Mouse (Mus musculus): ENCODE data around the gene Arsb. TPM values are rescaled to one million over a fixed set of nuclear protein-coding genes. Genes with fewer than 3 reads are reported as not detected.

Arsb gene
- polyA plus RNA-seq, 1 experiment from 2014 or later, result 7.0 TPM

DNA sequence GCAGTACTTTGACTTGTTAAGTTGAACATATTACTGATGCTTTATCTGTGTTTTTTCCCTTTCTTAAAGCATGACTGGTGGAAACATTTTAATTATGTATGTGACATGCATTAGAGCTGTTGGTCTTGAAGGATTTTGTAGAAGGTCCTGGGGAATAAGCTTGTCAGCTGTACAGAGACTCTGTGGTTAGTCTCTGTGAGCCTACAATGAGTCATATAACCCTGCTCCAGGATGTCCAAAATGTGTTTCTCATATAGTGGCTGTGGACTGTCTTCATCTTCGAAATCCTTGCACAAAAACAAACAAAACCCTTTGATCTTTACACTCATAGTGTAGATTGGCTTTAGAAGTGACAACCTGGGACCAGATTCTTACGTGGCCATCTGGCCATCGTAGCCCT, 110.7 kb downstream of the Arsb start:
- Histone ChIP-seq H3K4me1 (replicated peaks; ENCODE audit: control insufficient read depth, insufficient read depth, low read length) (no peaks in the 10 kb centered on the region), H3K27me3 (ENCODE audit: control insufficient read depth, insufficient read depth, low read length) (no peaks in the 10 kb centered on the region), H3K36me3 (ENCODE audit: control insufficient read depth, insufficient read depth, low read length) (no peaks in the 10 kb centered on the region), H3K9ac (ENCODE audit: low read depth, low read length) (no peak overlapping the region), H3K4me3 (ENCODE audit: low read depth, low read length) (no peak overlapping the region), H3K9me3 (ENCODE audit: control insufficient read depth, low read length) (no peaks in the 10 kb centered on the region), H3K27ac (ENCODE audit: low read depth, low read length) (no peak overlapping the region), H3K4me2 (replicated peaks; ENCODE audit: low read depth, low read length) (no peak overlapping the region)
- ATAC-seq (ENCODE audit: low FRiP score) (no peak), DNase-seq (ENCODE audit: low spot score) (no peak)
- WGBS, result 76% methylated on average over 3 of the region's 3 CpGs

DNA sequence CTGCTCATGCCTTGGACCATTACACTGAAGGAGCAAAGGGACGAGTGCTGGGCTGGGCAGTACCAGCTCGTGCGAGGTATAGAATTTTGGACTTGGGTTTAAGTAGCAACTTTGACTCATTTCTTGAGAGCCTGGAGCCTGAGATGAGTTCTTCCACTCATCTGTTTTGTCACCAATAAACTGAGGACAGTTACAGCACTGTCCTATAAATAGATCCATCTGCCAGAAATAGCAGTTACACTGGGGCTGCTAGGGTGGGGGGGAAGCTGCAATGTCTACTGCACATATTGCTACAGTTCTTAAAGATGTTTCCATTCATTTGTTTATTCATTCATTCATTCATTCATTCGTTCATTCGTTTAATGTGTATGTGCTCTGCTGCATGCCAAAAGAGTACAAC, 115.6 kb downstream of the Arsb start:
- no peak overlapping the region for H3K4me3 ChIP-seq (ENCODE audit: low read depth, low read length)
- no peak overlapping the region for H3K27ac ChIP-seq (ENCODE audit: low read depth, low read length)
- no peaks in the 10 kb centered on the region for H3K4me1 ChIP-seq (replicated peaks; ENCODE audit: control insufficient read depth, insufficient read depth, low read length)
- ATAC-seq (ENCODE audit: low FRiP score), result no peak
- no peaks in the 10 kb centered on the region for H3K36me3 ChIP-seq (ENCODE audit: control insufficient read depth, insufficient read depth, low read length)
- no peaks in the 10 kb centered on the region for H3K27me3 ChIP-seq (ENCODE audit: control insufficient read depth, insufficient read depth, low read length)
- no peaks in the 10 kb centered on the region for H3K9me3 ChIP-seq (ENCODE audit: control insufficient read depth, low read length)
- H3K4me2 ChIP-seq (replicated peaks; ENCODE audit: low read depth, low read length), result no peak overlapping the region
- WGBS, result 90% methylated on average over 5 of the region's 5 CpGs
- H3K9ac ChIP-seq (ENCODE audit: low read depth, low read length), result no peak overlapping the region
- DNase-seq (ENCODE audit: low spot score), result no peak

GRCm38 (mm10) chr13:93888196-93888595, 116.8 kb downstream of the Arsb start:
- Histone ChIP-seq H3K27ac (ENCODE audit: low read depth, low read length) (no peak overlapping the region), H3K36me3 (ENCODE audit: control insufficient read depth, insufficient read depth, low read length) (no peaks in the 10 kb centered on the region), H3K27me3 (ENCODE audit: control insufficient read depth, insufficient read depth, low read length) (no peaks in the 10 kb centered on the region), H3K9me3 (ENCODE audit: control insufficient read depth, low read length) (no peaks in the 10 kb centered on the region), H3K4me3 (ENCODE audit: low read depth, low read length) (no peak overlapping the region), H3K9ac (ENCODE audit: low read depth, low read length) (no peak overlapping the region), H3K4me1 (replicated peaks; ENCODE audit: control insufficient read depth, insufficient read depth, low read length) (no peaks in the 10 kb centered on the region), H3K4me2 (replicated peaks; ENCODE audit: low read depth, low read length) (no peak overlapping the region)
- no peak for DNase-seq (ENCODE audit: low spot score)
- 91% methylated on average over 2 of the region's 2 CpGs for WGBS
- ATAC-seq (ENCODE audit: low FRiP score), result no peak

DNA sequence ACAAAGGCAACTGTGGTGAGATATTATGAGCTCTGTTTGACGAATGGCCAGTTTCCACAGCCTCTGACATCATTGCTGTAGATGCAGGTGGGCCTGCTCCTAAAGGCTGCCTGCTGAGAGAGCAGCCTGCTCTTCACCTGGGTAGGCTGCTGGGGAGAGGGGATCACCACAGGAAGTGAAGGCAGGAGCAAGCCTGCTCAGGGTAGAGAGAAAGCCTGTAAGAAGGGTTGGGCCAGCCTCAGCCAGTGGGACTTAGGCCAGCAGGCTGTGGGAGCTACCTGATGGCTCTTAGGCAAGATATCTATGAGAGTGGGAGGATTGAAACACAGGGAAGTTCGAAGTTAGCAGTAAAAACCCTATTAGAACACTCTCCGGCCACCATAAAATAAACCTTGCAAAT, 117.5 kb downstream of the Arsb start:
- Histone ChIP-seq H3K9me3 (ENCODE audit: control insufficient read depth, low read length) (no peaks in the 10 kb centered on the region), H3K27ac (ENCODE audit: low read depth, low read length) (no peak overlapping the region), H3K27me3 (ENCODE audit: control insufficient read depth, insufficient read depth, low read length) (no peaks in the 10 kb centered on the region), H3K4me2 (replicated peaks; ENCODE audit: low read depth, low read length) (no peak overlapping the region), H3K36me3 (ENCODE audit: control insufficient read depth, insufficient read depth, low read length) (no peaks in the 10 kb centered on the region), H3K9ac (ENCODE audit: low read depth, low read length) (no peak overlapping the region), H3K4me1 (replicated peaks; ENCODE audit: control insufficient read depth, insufficient read depth, low read length) (no peaks in the 10 kb centered on the region), H3K4me3 (ENCODE audit: low read depth, low read length) (no peak overlapping the region)
- DNase-seq (ENCODE audit: low spot score) (no peak), ATAC-seq (ENCODE audit: low FRiP score) (no peak)
- 85% methylated on average over 3 of the region's 3 CpGs for WGBS

DNA sequence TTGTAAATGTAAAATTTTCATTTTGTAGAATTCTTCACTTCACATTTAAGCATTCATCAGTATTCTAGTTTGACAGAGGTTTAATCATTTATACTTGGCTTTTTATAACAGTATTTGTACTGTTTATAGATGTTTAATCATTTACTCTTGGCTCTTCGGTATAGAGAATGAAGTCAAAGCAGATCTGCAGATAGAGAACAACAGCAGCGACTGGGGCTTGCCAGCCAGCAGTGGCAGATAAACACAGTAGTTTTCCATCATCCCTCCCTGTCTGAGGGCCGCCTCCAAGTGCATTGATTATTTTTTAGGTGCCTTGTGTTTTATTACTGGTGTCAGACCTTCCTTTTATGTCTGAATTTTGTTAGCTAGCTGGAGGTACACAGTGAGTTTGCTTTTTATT, 118.6 kb downstream of the Arsb start:
- H3K36me3 ChIP-seq (ENCODE audit: control insufficient read depth, insufficient read depth, low read length), result no peaks in the 10 kb centered on the region
- no peaks in the 10 kb centered on the region for H3K4me1 ChIP-seq (replicated peaks; ENCODE audit: control insufficient read depth, insufficient read depth, low read length)
- no peak overlapping the region for H3K9ac ChIP-seq (ENCODE audit: low read depth, low read length)
- no peak overlapping the region for H3K4me2 ChIP-seq (replicated peaks; ENCODE audit: low read depth, low read length)
- no peak overlapping the region for H3K27ac ChIP-seq (ENCODE audit: low read depth, low read length)
- H3K9me3 ChIP-seq (ENCODE audit: control insufficient read depth, low read length), result no peaks in the 10 kb centered on the region
- no peak overlapping the region for H3K4me3 ChIP-seq (ENCODE audit: low read depth, low read length)
- WGBS, result 78% methylated on average over 3 of the region's 3 CpGs
- ATAC-seq (ENCODE audit: low FRiP score) (no peak), DNase-seq (ENCODE audit: low spot score) (no peak)
- H3K27me3 ChIP-seq (ENCODE audit: control insufficient read depth, insufficient read depth, low read length), result no peaks in the 10 kb centered on the region

GRCm38 (mm10) chr13:93891276-93891675, 119.8 kb downstream of the Arsb start:
- Histone ChIP-seq H3K9ac (ENCODE audit: low read depth, low read length) (no peak overlapping the region), H3K4me3 (ENCODE audit: low read depth, low read length) (no peak overlapping the region), H3K36me3 (ENCODE audit: control insufficient read depth, insufficient read depth, low read length) (no peaks in the 10 kb centered on the region), H3K27me3 (ENCODE audit: control insufficient read depth, insufficient read depth, low read length) (no peaks in the 10 kb centered on the region), H3K4me2 (replicated peaks; ENCODE audit: low read depth, low read length) (no peak overlapping the region), H3K9me3 (ENCODE audit: control insufficient read depth, low read length) (no peaks in the 10 kb centered on the region), H3K27ac (ENCODE audit: low read depth, low read length) (no peak overlapping the region), H3K4me1 (replicated peaks; ENCODE audit: control insufficient read depth, insufficient read depth, low read length) (no peaks in the 10 kb centered on the region)
- ATAC-seq (ENCODE audit: low FRiP score) (no peak), DNase-seq (ENCODE audit: low spot score) (no peak)
- 80% methylated on average over 6 of the region's 6 CpGs for WGBS

GRCm38 (mm10) chr13:93892101-93892500, 120.7 kb downstream of the Arsb start:
- no peaks in the 10 kb centered on the region for H3K36me3 ChIP-seq (ENCODE audit: control insufficient read depth, insufficient read depth, low read length)
- no peaks in the 10 kb centered on the region for H3K4me1 ChIP-seq (replicated peaks; ENCODE audit: control insufficient read depth, insufficient read depth, low read length)
- no peak overlapping the region for H3K4me2 ChIP-seq (replicated peaks; ENCODE audit: low read depth, low read length)
- H3K9me3 ChIP-seq (ENCODE audit: control insufficient read depth, low read length), result no peaks in the 10 kb centered on the region
- ATAC-seq (ENCODE audit: low FRiP score), result no peak
- H3K27me3 ChIP-seq (ENCODE audit: control insufficient read depth, insufficient read depth, low read length), result no peaks in the 10 kb centered on the region
- DNase-seq (ENCODE audit: low spot score), result no peak
- WGBS, result 93% methylated on average over 7 of the region's 7 CpGs
- H3K27ac ChIP-seq (ENCODE audit: low read depth, low read length), result no peak overlapping the region
- no peak overlapping the region for H3K4me3 ChIP-seq (ENCODE audit: low read depth, low read length)
- H3K9ac ChIP-seq (ENCODE audit: low read depth, low read length), result no peak overlapping the region

- Histone ChIP-seq H3K27me3 (ENCODE audit: control insufficient read depth, insufficient read depth, low read length) (no peaks in the 10 kb centered on the region), H3K4me3 (ENCODE audit: low read depth, low read length) (no peak overlapping the region), H3K4me2 (replicated peaks; ENCODE audit: low read depth, low read length) (no peak overlapping the region), H3K9me3 (ENCODE audit: control insufficient read depth, low read length) (no peaks in the 10 kb centered on the region), H3K36me3 (ENCODE audit: control insufficient read depth, insufficient read depth, low read length) (no peaks in the 10 kb centered on the region), H3K4me1 (replicated peaks; ENCODE audit: control insufficient read depth, insufficient read depth, low read length) (no peaks in the 10 kb centered on the region), H3K9ac (ENCODE audit: low read depth, low read length) (no peak overlapping the region), H3K27ac (ENCODE audit: low read depth, low read length) (no peak overlapping the region)
- ATAC-seq (ENCODE audit: low FRiP score) (no peak), DNase-seq (ENCODE audit: low spot score) (no peak)
- WGBS, result 81% methylated on average over 2 of the region's 2 CpGs
These were observed 122.7 kb downstream of the Arsb start for GRCm38 (mm10) chr13:93894105-93894504.

DNA sequence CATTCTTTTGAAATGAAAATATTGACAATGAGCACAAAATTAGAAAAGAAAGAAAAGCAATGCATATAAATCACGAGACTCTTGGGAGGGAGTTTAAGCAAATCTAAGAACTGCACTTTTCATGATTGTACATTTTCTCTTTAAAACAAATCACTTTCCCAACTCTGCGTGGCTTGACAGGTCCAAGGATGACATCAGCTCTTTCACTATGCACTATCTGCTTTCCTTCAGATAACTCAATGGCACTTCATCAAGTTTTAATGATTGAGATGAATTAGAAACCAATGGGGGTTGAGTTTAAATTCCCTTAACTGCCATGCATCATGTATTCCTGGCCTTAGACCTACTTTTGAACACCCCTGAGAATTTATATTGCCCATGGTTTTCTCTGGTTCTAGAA, 124.0 kb downstream of the Arsb start:
- WGBS, result 84% methylated on average over 2 of the region's 2 CpGs

More for the DNA sequence above, 124.0 kb downstream of the Arsb start:
- H3K4me1 ChIP-seq (replicated peaks; ENCODE audit: control insufficient read depth, insufficient read depth, low read length), result no peaks in the 10 kb centered on the region
- no peak overlapping the region for H3K27ac ChIP-seq (ENCODE audit: low read depth, low read length)
- H3K9me3 ChIP-seq (ENCODE audit: control insufficient read depth, low read length), result no peaks in the 10 kb centered on the region
- no peak for DNase-seq (ENCODE audit: low spot score)
- H3K36me3 ChIP-seq (ENCODE audit: control insufficient read depth, insufficient read depth, low read length), result no peaks in the 10 kb centered on the region
- H3K9ac ChIP-seq (ENCODE audit: low read depth, low read length), result no peak overlapping the region
- H3K4me2 ChIP-seq (replicated peaks; ENCODE audit: low read depth, low read length), result no peak overlapping the region
- H3K27me3 ChIP-seq (ENCODE audit: control insufficient read depth, insufficient read depth, low read length), result no peaks in the 10 kb centered on the region
- no peak overlapping the region for H3K4me3 ChIP-seq (ENCODE audit: low read depth, low read length)
- no peak for ATAC-seq (ENCODE audit: low FRiP score)
